Mouse (Mus musculus) hindbrain, embryonic 11.5 days (tissue): ENCODE data around the gene Samt3. TPM values are rescaled to one million over a fixed set of nuclear protein-coding genes. Genes with fewer than 3 reads are reported as not detected.

ENCODE experiments used
- ATAC-seq: fragments of 200-750 bp; cut with Nextera tagmentation; 2 replicates; pipeline ENCODE4 v1.8.0; 2017; ENCODE audit warnings: mild to moderate bottlenecking, moderate TSS enrichment, moderate library complexity; ENCODE audit not compliant: low FRiP score
- DNase-seq: peaks from one replicate; pipeline ENCODE4 v3.0.0-alpha.2; 2015; ENCODE audit warnings: low spot score
- H3K27ac ChIP-seq: fragments of 300-500 bp; sonication (generic); 2 replicates; pipeline ENCODE4 v1.5.1; 2014; ENCODE audit warnings: mild to moderate bottlenecking, low read depth, low read length
- H3K27me3 ChIP-seq: fragments of 300-500 bp; sonication (generic); 2 replicates; pipeline ENCODE4 v1.6.1; 2014; ENCODE audit warnings: mild to moderate bottlenecking, low read length, moderate library complexity, mixed read lengths; ENCODE audit not compliant: control insufficient read depth, insufficient read depth
- H3K36me3 ChIP-seq: fragments of 300-500 bp; sonication (generic); 2 replicates; pipeline ENCODE4 v1.6.1; 2014; ENCODE audit warnings: mild to moderate bottlenecking, low read length, moderate library complexity, mixed read lengths; ENCODE audit not compliant: control insufficient read depth, insufficient read depth
- H3K4me1 ChIP-seq: fragments of 300-500 bp; sonication (generic); replicated peaks from 2 replicates; pipeline ENCODE4 v1.6.1; 2014; ENCODE audit warnings: low read length, mixed read lengths; ENCODE audit not compliant: control insufficient read depth, insufficient read depth
- H3K4me2 ChIP-seq: fragments of 300-500 bp; sonication (generic); replicated peaks from 2 replicates; pipeline ENCODE4 v1.6.1; 2014; ENCODE audit warnings: mild to moderate bottlenecking, low read depth, low read length
- H3K4me3 ChIP-seq: fragments of 300-500 bp; sonication (generic); 2 replicates; pipeline ENCODE4 v1.5.1; 2014; ENCODE audit warnings: low read depth, low read length
- H3K9ac ChIP-seq: fragments of 300-500 bp; sonication (generic); 2 replicates; pipeline ENCODE4 v1.6.1; 2014; ENCODE audit warnings: low read depth, low read length
- H3K9me3 ChIP-seq: fragments of 300-500 bp; sonication (generic); 2 replicates; pipeline ENCODE4 v1.6.1; 2016; ENCODE audit warnings: low read length; ENCODE audit not compliant: control insufficient read depth
- WGBS: fragments of 180-500 bp; shearing (Covaris S2); extraction: QIAGEN DNeasy Blood & Tissue Kit; methylation state at CpG from one replicate; pipeline ENCODE4 v1.1.7; 2014; 5-methylcytosine and 5-hydroxymethylcytosine counted together
- polyA plus RNA-seq: library from polyadenylated mRNA; unstranded; fragments of >200 nt; fragmentation: Nextera tagmentation; extraction: Ambion mirVana; gene quantifications from 2 replicates; pipeline ENCODE4 v1.2.1, GENCODE M21; 2014

Samt3 gene
- polyA plus RNA-seq = not detected in 2 replicates

- Histone ChIP-seq H3K4me3 (no peak within 1 kb of the TSS), H3K4me1 (no peaks in the 10 kb centered on the region), H3K27me3 (no peaks in the 10 kb centered on the region), H3K27ac (no peak within 1 kb of the TSS), H3K36me3 (no peaks in the 10 kb centered on the region), H3K4me2 (no peak within 1 kb of the TSS), H3K9ac (no peak within 1 kb of the TSS), H3K9me3 (no peaks in the 10 kb centered on the region)
- ATAC-seq = no peak
- no peak for DNase-seq
Measured at GRCm38 (mm10) chrX:86043899-86044298, at the start of gene Samt3. Gene Samt3 (plus strand): TSS chrX:86044199.

- WGBS = 13% methylated on average over 1 of the region's 1 CpGs
- Histone ChIP-seq H3K9me3 (no peaks in the 10 kb centered on the region), H3K4me2 (no peak overlapping the region), H3K4me1 (no peaks in the 10 kb centered on the region), H3K4me3 (no peak overlapping the region), H3K36me3 (no peaks in the 10 kb centered on the region), H3K27ac (no peak overlapping the region), H3K27me3 (no peaks in the 10 kb centered on the region), H3K9ac (no peak overlapping the region)
- ATAC-seq (no peak), DNase-seq (no peak)
Measured at GRCm38 (mm10) chrX:86016591-86016990, 27.4 kb upstream of the Samt3 start.

GRCm38 (mm10) chrX:86088672-86089071 is 44.7 kb downstream of the Samt3 start:
- Histone ChIP-seq H3K27ac (no peak overlapping the region), H3K27me3 (no peaks in the 10 kb centered on the region), H3K4me3 (no peak overlapping the region), H3K9ac (no peak overlapping the region), H3K36me3 (no peaks in the 10 kb centered on the region), H3K4me2 (no peak overlapping the region), H3K4me1 (no peaks in the 10 kb centered on the region), H3K9me3 (no peaks in the 10 kb centered on the region)
- no peak for DNase-seq
- no peak for ATAC-seq
- WGBS = 88% methylated on average over 1 of the region's 1 CpGs

Other genes with a start within 250 kb of the Samt3 start
- 0.11 TPM in 1 of 2 replicates, not detected in the other for gene 5430427O19Rik, start 173.8 kb upstream of the Samt3 start, polyA plus RNA-seq
- gene Nr0b1, start 147.6 kb downstream of the Samt3 start, polyA plus RNA-seq = 0.19 TPM in 1 of 2 replicates, not detected in the other